Mouse (Mus musculus) left cerebral cortex, postnatal 14 days (tissue): ENCODE measurements at regions not wholly inside any gene's neighbourhood (a gene's known extent, or its start where the extent isn't known, plus 50 kb on each side); places are given as distances from the start of the nearest gene placed in this dataset.
A peak's percentile ranks its signal among the peaks of the same experiment; 100 is the strongest.

ENCODE experiments used
- DNase-seq, 2 experiments: peaks; one replicate each; pipeline ENCODE4 v3.0.0; 2021 to 2022; ENCODE audit warnings: low spot score in 2 of 2, mixed read lengths in 1 of 2
- intact Hi-C: fragments of 180-260 bp; cut with DNase I; formaldehyde crosslinking; loops from one replicate; pipeline ENCODE4 v1.15.1; 2025

DNA sequence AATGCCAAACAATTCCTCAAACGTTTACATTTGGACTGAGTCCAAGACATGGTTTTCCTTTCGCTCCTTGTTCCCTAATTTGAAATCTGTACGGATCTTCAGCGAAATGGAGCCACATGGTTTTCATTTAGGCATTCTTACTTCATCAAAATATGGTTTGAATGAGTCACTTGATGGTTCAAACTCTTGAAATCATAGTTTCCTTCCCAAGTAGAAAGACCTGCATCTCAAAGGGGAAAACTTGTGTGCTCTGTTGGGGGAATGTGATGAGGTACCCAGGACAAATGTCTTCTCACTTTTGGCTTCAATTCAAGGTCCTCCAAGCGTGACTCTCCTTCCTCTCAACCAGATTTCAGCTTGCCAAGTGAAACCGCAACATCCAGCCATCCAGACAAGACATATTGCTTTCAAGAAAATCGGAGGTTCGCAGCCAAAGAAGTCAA is 418.6 kb downstream of the Sorl1 start:
- intact Hi-C loops, result no loop called here
- no peak for DNase-seq

- DNase-seq, result no peak
- intact Hi-C loops, result no loop called here
These were observed 421.0 kb downstream of the Sorl1 start for GRCm38 (mm10) chr9:41703091-41703490.

DNA sequence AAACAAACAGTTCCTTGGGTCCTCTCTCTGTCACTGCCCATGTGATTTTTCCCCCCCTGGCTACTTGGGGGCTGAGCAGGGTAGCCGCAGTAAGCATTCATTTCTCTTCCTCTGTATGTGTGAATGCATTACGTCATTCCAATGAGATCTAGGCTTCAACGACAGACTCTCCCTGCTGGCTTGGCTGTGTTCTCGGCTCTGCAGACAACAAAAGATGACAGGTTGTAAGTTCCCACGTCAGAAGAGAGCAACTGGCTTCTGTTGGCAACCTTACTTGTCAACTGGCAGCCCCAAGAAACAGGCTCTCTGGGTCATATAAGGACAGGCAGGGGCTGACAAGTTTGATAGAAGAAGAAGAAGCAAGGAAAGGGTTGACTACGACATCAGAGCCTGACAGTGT is 423.4 kb downstream of the Sorl1 start:
- intact Hi-C loops, result no loop called here
- DNase-seq, result peak; percentile 9 to 45

- no peak for DNase-seq
- intact Hi-C loops, result no loop called here
These were observed 425.1 kb downstream of the Sorl1 start for GRCm38 (mm10) chr9:41699031-41699430.

- intact Hi-C loops, result no loop called here
- DNase-seq, result peak; percentile 31 to 34
These were observed 426.3 kb downstream of the Sorl1 start for GRCm38 (mm10) chr9:41697611-41698467.

- intact Hi-C loops, result no loop called here
- DNase-seq, result no peak
These were observed 426.9 kb downstream of the Sorl1 start for GRCm38 (mm10) chr9:41697160-41697559.

DNA sequence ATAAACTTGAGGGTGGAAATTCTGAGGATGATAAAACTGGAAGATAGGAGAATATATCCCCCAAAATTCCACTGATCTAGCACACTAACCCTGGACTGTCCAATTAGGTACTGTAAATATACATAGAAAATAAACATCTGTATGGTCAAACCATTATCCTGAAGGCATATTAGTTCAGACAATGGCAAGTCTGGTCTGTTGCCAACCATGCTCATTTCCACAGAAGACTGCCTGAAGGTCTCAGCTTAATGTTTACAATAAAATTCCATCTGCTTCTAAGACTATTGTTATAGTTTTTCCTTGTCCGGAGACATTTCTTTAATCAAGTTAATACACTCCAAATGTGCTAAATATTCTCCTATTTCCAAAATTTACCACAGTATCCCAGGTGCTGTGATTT is 441.2 kb downstream of the Sorl1 start:
- no peak for DNase-seq
- intact Hi-C loops, result no loop called here

DNA sequence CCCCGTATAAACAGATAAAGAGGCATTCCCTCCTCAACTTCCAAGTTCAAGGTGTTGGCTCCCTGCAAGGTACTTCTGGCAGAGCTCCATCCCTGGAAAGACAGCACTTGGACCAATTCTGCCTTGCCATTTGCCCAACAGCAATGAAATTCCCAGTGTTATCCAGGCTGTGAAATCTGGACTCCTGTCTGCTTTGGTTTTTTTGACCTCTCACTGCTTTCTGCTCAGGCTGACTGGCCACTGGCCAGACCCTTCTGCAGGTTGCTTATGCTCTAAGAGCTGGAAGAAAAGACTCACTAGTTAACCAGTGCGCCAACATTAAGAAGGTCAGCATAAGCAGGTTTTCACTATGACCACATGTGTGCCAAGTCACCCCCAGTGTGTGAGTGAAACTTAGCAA is 448.4 kb downstream of the Sorl1 start:
- intact Hi-C loops, result no loop called here
- DNase-seq, result no peak

- DNase-seq, result no peak
- intact Hi-C loops, result no loop called here
These were observed 451.1 kb downstream of the Sorl1 start for GRCm38 (mm10) chr9:41672958-41673357.

GRCm38 (mm10) chr9:41668741-41669140 is 455.4 kb downstream of the Sorl1 start:
- peak in 1 of 2 experiments; percentile 22 for DNase-seq
- intact Hi-C loops, result no loop called here

DNA sequence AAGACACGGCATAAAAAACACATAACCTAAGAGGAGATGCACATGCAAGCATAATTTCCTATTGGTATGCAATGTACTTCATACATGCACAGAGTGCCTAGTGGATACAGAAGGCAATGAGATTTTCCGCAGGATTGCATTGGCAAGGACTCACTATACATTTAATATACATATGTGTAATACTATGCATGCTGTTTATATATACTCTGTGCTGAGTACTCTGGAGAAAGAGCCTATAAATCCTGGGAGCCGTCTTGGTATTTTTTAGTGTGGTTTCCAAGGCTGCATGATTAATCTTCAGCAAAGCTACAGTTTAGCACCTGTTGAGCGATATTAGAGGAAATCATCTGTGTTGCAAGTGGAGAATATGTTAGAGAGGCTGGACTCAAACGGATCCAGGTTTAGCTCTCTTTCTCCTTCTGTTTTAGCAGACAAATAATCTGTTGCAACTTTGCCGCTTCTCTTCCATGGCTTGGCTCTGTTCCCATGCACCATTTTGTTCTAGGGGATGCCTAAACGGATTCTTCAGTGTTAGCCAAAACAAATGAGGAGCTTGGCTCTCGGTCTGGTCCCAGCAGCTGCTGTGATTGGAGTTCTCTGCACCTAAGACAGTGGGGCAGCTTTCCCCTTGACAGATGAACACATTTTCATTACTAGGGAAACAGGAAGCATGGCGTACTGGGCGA is 459.0 kb downstream of the Sorl1 start:
- DNase-seq, result peak; percentile 58 to 77
- intact Hi-C loops, result no loop called here

- no peak for DNase-seq
- intact Hi-C loops, result no loop called here
These were observed 463.5 kb downstream of the Sorl1 start for GRCm38 (mm10) chr9:41660576-41660975.

GRCm38 (mm10) chr9:41660011-41660410 is 464.1 kb downstream of the Sorl1 start:
- intact Hi-C loops, result no loop called here
- DNase-seq, result no peak

DNA sequence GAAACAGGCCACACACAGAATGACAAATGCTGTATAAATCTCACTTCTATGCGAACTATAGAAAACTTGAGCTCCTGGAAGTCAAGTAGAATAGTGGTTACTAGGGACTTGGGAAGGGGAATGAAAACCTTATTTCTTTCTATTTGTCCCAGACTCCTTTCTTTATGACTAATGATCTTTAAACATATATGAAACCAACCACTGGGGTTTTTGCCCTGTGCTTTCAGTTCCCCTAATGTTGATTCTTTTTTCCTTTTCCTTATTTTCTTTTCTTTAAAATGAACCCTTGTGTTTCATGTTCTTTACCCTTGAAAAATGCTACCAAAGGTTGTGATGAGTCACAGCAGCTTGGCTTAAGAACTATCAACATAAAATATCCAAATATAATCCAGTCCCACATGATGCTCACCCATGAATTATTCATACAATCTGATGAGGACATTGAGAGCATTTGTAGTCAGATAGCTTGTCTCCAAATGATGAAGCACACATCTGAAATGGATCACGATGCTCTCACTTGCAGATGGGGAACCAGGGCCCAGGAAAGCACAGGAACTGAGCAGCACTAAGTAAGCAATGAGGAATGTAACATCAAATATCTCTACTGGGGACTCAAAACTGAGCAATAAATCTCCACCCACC is 470.2 kb upstream of the Ubash3b start:
- intact Hi-C loops, result no loop called here
- DNase-seq, result no peak

DNA sequence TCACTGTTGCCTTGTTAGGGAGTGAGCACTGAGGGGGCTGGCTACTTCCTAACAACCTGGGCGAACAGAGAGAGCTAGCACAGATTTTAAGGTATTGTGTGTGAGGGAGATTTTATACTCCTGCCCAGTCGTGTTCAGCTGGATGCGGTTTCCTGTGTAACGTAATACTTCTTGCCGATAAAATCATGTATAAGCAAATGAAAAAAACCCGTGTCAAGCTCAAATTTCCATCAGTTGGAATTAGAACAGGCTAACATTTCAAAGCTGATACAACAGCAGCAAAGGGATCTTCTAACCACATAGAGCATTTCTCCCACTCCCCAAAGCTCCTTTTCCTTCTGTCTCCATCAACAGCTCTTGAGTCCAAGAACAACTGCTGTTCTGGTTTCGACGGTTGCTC is 459.8 kb upstream of the Ubash3b start:
- intact Hi-C loops, result no loop called here
- no peak for DNase-seq

GRCm38 (mm10) chr9:41614002-41614401 is 452.5 kb upstream of the Ubash3b start:
- intact Hi-C loops, result no loop called here
- no peak for DNase-seq

DNA sequence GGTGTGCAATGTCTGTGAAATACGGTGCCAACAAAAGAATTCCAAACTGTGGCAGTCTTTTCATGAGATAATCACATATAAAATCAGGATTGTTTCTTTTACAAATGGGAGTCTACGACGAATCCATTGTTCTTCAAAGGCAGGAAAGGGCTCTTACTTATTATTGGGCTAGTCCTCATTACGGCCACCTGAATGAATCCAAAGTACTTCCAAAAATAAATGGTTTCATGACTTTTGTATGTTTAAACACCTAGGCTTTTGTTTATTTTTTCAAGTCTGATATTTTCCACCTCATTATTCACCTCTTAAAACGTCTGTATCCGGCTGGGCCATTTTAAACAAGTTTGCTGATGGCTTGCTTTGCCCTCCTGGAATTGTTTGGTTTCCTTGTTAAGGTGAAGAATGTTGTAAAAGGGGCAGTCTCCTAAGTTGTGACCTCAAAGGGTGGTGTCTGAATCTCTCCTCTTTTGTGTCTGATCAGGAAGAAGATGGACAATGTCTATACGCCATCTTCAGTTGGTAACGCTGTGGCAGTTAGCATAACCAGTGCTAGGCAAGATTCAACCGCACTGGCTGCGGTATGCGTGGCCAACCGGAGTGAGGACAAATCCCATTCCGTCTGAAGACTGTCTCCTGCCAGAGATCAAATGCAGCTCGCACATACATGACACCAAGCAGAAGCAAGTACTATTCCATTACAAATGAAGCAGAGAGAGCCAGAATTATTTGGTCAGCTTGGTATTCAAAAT is 451.5 kb upstream of the Ubash3b start:
- DNase-seq, result no peak
- intact Hi-C loops, result no loop called here

DNA sequence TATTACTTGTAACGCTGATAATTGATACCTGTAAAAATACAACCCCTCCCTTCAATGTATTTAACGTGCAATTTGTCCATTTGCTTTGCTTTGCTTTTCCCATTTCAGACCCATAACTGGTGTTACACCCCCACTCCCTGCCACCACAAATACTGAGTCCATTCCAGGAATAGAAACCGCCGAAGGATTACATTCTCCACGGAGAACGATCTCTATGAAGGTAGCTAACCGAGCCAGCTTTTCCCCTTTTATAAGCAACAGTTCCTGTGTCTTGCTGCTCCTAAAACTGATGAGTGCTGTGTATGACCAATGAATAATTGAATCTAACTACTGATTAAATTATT is 450.9 kb upstream of the Ubash3b start:
- DNase-seq, result peak; percentile 41 to 49
- intact Hi-C loops, result no loop called here

- intact Hi-C loops, result no loop called here
- DNase-seq, result peak; percentile 77 to 88
These were observed 450.3 kb upstream of the Ubash3b start for GRCm38 (mm10) chr9:41611534-41612451.
